Mouse (Mus musculus): ENCODE measurements around the gene Gm614. TPM values are rescaled to one million over a fixed set of nuclear protein-coding genes. Genes with fewer than 3 reads are reported as not detected.

The Gm614 gene
- polyA plus RNA-seq, 1 experiment from 2014 or later, result not detected

DNA sequence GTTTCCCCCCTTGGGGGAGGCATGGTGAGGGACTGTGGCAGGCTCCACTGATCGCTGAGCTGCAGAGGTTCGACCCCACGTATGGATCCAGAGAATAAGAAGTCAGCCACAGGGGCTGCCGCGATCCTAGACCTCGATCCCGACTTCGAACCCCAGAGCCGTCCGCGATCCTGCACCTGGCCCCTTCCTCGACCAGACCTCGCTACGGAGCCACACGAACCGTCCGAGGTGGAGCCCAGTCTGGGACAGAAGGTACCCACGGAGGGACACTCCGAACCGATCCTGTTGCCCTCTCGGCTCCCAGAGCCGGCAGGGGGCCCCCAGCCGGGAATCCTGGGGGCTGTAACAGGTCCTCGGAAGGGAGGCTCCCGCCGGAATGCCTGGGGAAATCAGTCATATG is 9.1 kb downstream of the Gm614 start:
- Histone ChIP-seq H3K27me3 (no peaks in the 10 kb centered on the region), H3K4me2 (replicated peaks) (peak overlapping the region; percentile 71)

GRCm38 (mm10) chrX:101253952-101254729 is 9.7 kb downstream of the Gm614 start, which contains the start of gene Foxo4:
Gene Foxo4, plus strand, starts transcription at chrX:101254528.
- Histone ChIP-seq H3K36me3 (peaks cover 11% of the 10 kb centered on the region), H3K9me3 (no peaks in the 10 kb centered on the region), H3K27ac (peak within 1 kb of the TSS; percentile 78), H3K4me2 (replicated peaks) (peak within 1 kb of the TSS; percentile 71), H3K27me3 (no peaks in the 10 kb centered on the region), H3K9ac (peak within 1 kb of the TSS; percentile 73), H3K4me3 (peak within 1 kb of the TSS; percentile 62), H3K4me1 (peaks cover 24% of the 10 kb centered on the region)
- 19% methylated on average over 47 of the region's 47 CpGs for WGBS
- peak; percentile 92 for ATAC-seq (ENCODE audit: low FRiP score, low read depth)

More for the DNA sequence above, 9.1 kb downstream of the Gm614 start:
- WGBS, result 15% methylated on average over 24 of the region's 26 CpGs
- peaks cover 30% of the 10 kb centered on the region for H3K4me1 ChIP-seq
- H3K9me3 ChIP-seq, result no peaks in the 10 kb centered on the region
- peak overlapping the region; percentile 73 for H3K9ac ChIP-seq
- H3K27ac ChIP-seq, result peak overlapping the region; percentile 78
- peak; percentile 25 for ATAC-seq (ENCODE audit: low FRiP score, low read depth)
- peak overlapping the region; percentile 62 for H3K4me3 ChIP-seq
- peaks cover 12% of the 10 kb centered on the region for H3K36me3 ChIP-seq

GRCm38 (mm10) chrX:101245011-101245410 is 18.8 kb downstream of the Gm614 start:
- H3K36me3 ChIP-seq, result no peaks in the 10 kb centered on the region
- H3K27me3 ChIP-seq, result peaks cover 11% of the 10 kb centered on the region; the same call in 1 of the 2 replicates
- H3K4me2 ChIP-seq (replicated peaks), result no peak overlapping the region
- H3K4me3 ChIP-seq, result no peak overlapping the region
- H3K9me3 ChIP-seq, result no peaks in the 10 kb centered on the region
- ATAC-seq (ENCODE audit: low FRiP score, low read depth), result no peak
- no peak overlapping the region for H3K9ac ChIP-seq
- no peaks in the 10 kb centered on the region for H3K4me1 ChIP-seq
- WGBS, result 22% methylated on average over 1 of the region's 1 CpGs
- no peak overlapping the region for H3K27ac ChIP-seq

DNA sequence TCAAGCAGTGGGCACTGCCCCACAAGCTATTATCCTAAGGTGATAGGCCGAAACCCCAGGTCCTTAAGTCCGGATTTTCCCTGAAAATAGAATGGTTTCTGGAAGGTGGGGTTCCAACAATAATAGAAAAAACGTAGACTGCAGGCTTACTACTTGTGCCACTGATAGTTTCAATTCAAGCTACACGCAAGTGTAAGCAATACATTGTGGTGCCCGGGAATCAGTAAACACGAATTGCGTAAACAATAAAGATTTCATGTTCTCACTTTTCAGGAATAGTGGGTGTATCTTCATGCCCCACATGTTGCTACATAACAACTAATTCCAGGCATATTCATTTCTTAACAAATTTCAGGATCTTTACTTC is 41.0 kb downstream of the Gm614 start:
- peak; percentile 29; the same call in 1 of the 2 replicates for ATAC-seq (ENCODE audit: low FRiP score, low read depth)
- Histone ChIP-seq H3K27ac (peak overlapping the region; percentile 29; the same call in 1 of the 2 replicates), H3K4me1 (no peaks in the 10 kb centered on the region), H3K9ac (no peak overlapping the region), H3K4me2 (replicated peaks) (peak overlapping the region; percentile 63), H3K27me3 (peaks cover 19% of the 10 kb centered on the region), H3K4me3 (peak overlapping the region; percentile 54), H3K36me3 (no peaks in the 10 kb centered on the region), H3K9me3 (no peaks in the 10 kb centered on the region)
- WGBS, result 38% methylated on average over 7 of the region's 7 CpGs

GRCm38 (mm10) chrX:101221834-101222795 is 41.7 kb downstream of the Gm614 start, which contains the start of gene Snx12:
Gene Snx12, minus strand, starts transcription at chrX:101222563.
- peak within 1 kb of the TSS; percentile 74 for H3K9ac ChIP-seq
- H3K4me1 ChIP-seq, result no peaks in the 10 kb centered on the region
- H3K4me2 ChIP-seq (replicated peaks), result peak within 1 kb of the TSS; percentile 63
- no peaks in the 10 kb centered on the region for H3K9me3 ChIP-seq
- peak; percentile 96 for ATAC-seq (ENCODE audit: low FRiP score, low read depth)
- 15% methylated on average over 55 of the region's 55 CpGs for WGBS
- peak within 1 kb of the TSS; percentile 52; the same call in 1 of the 2 replicates for H3K27ac ChIP-seq
- H3K27me3 ChIP-seq, result peaks cover 18% of the 10 kb centered on the region
- H3K36me3 ChIP-seq, result no peaks in the 10 kb centered on the region
- H3K4me3 ChIP-seq, result peak within 1 kb of the TSS; percentile 54

Other genes with a start within 250 kb of the Gm614 start
- 0.06 TPM in 1 of 2 replicates, not detected in the other for gene Tex11, start 204.3 kb downstream of the Gm614 start, polyA plus RNA-seq (2015; fragmentation: Nextera tagmentation; extraction: Ambion mirVana)
- 1.7 and 1.9 TPM in 2 replicates for gene Slc7a3, start 178.0 kb downstream of the Gm614 start, polyA plus RNA-seq (2015; fragmentation: Nextera tagmentation; extraction: Ambion mirVana)
- gene Snx12, start 41.4 kb downstream of the Gm614 start, polyA plus RNA-seq (2015; fragmentation: Nextera tagmentation; extraction: Ambion mirVana), result 50.4 and 54.3 TPM in 2 replicates
- gene Foxo4, start 9.5 kb downstream of the Gm614 start, polyA plus RNA-seq (2015; fragmentation: Nextera tagmentation; extraction: Ambion mirVana), result 5.1 and 5.8 TPM in 2 replicates
- 9.4 and 9.5 TPM in 2 replicates for gene Il2rg, start 4.3 kb upstream of the Gm614 start, polyA plus RNA-seq (2015; fragmentation: Nextera tagmentation; extraction: Ambion mirVana)
- not detected in 2 replicates for gene Gm20489, start 5.0 kb upstream of the Gm614 start, polyA plus RNA-seq (2015; fragmentation: Nextera tagmentation; extraction: Ambion mirVana)
- 43.1 and 43.7 TPM in 2 replicates for gene Med12, start 10.0 kb upstream of the Gm614 start, polyA plus RNA-seq (2015; fragmentation: Nextera tagmentation; extraction: Ambion mirVana)
- 17.8 and 19.9 TPM in 2 replicates for gene Nlgn3, start 35.2 kb upstream of the Gm614 start, polyA plus RNA-seq (2015; fragmentation: Nextera tagmentation; extraction: Ambion mirVana)
- gene Gjb1, start 112.4 kb upstream of the Gm614 start, polyA plus RNA-seq (2015; fragmentation: Nextera tagmentation; extraction: Ambion mirVana), result 0.28 TPM in 1 of 2 replicates, not detected in the other
- 43.7 and 48.0 TPM in 2 replicates for gene Zmym3, start 156.9 kb upstream of the Gm614 start, polyA plus RNA-seq (2015; fragmentation: Nextera tagmentation; extraction: Ambion mirVana)
- gene Nono, start 165.3 kb upstream of the Gm614 start, polyA plus RNA-seq (2015; fragmentation: Nextera tagmentation; extraction: Ambion mirVana), result 491 and 506 TPM in 2 replicates
- gene Itgb1bp2, start 185.1 kb upstream of the Gm614 start, polyA plus RNA-seq (2015; fragmentation: Nextera tagmentation; extraction: Ambion mirVana), result 30.0 and 31.3 TPM in 2 replicates

Data from limb, embryonic 13.5 days (tissue).